Mouse (Mus musculus) spleen, adult 2 months (tissue): Measurements from ENCODE around the gene Sfn.

Experiments used
- CTCF ChIP-seq: fragments of 200-500 bp; IDR thresholded peaks from 2 replicates; pipeline ENCODE4 v1.5.1; 2011; ENCODE audit warnings: mild to moderate bottlenecking, inconsistent platforms; ENCODE audit not compliant: insufficient read depth, insufficient read length, insufficient replicate concordance; ENCODE audit errors: extremely low read depth
- POLR2A ChIP-seq: fragments of 200-500 bp; IDR thresholded peaks from 2 replicates; pipeline ENCODE4 v1.6.1; 2011; ENCODE audit warnings: low read depth, low read length, inconsistent platforms

GRCm38 (mm10) chr4:133629191-133629590, 27.2 kb upstream of the Sfn start:
- TF ChIP-seq POLR2A (no peak), CTCF (no peak)
